ENCODE assay signal across 7 mouse cellular contexts in genomic region chr8:91797626-91798271, GRCm38 (mm10). TPM values are rescaled to one million over a fixed set of nuclear protein-coding genes. Genes with fewer than 3 reads are reported as not detected.
DNase-seq lines count a peak whose midpoint lies in the region; ATAC-seq and TF ChIP-seq lines count a peak whose summit lies in the region.

No protein-coding gene starts in this region.

- H3K4me3 ChIP-seq in ES-E14 (ENCODE audit: insufficient read depth in 1 of 2, low read depth in 1 of 2, low read length in 2 of 2, poor library complexity in 1 of 2, severe bottlenecking in 1 of 2), result peak overlapping the region; percentile 50 to 58
- H3K4me3 ChIP-seq in forebrain, embryonic 10.5 days, result peak overlapping the region; percentile 70
- peak overlapping the region; percentile 53 for H3K4me3 ChIP-seq in limb, embryonic 11.5 days (ENCODE audit: low read depth, low read length)
- peak overlapping the region; percentile 85 for H3K4me3 ChIP-seq in midbrain, embryonic 13.5 days (replicated peaks)

- in situ Hi-C loops in ES-E14 (cut with MboI; ENCODE audit: low sequenced_read_pairs in 2 of 2, unreplicated experiment in 2 of 2), result loop anchor here in 1 of 2 experiments (10.0 kb wide), 1 partner anchor 263 kb away; no protein-coding TSS in a partner anchor

- no peak overlapping the region for H3K27ac ChIP-seq in ES-E14 (ENCODE audit: insufficient read depth, low read depth, low read length, poor library complexity, severe bottlenecking)
- peak overlapping the region; percentile 17 for H3K27ac ChIP-seq in forebrain, embryonic 10.5 days
- H3K27ac ChIP-seq in limb, embryonic 11.5 days (replicated peaks; ENCODE audit: low read depth, low read length), result no peak overlapping the region
- H3K27ac ChIP-seq in midbrain, embryonic 13.5 days, result peak overlapping the region; percentile 98

- no peak for DNase-seq in ES-E14 (ENCODE audit: low read depth, low spot score)
- peak; percentile 78 for DNase-seq in adrenal gland, postnatal 10 days
- peak; percentile 77 for DNase-seq in forebrain, embryonic 10.5 days (ENCODE audit: extremely low spot score, low spot score)
- DNase-seq in heart, postnatal 14 days, result peak; percentile 77 to 81
- peak; percentile 84 for DNase-seq in limb, embryonic 11.5 days (ENCODE audit: low spot score)
- DNase-seq in urinary bladder, postnatal 14 days (ENCODE audit: low spot score), result peak; percentile 47

- H3K27me3 ChIP-seq in forebrain, embryonic 10.5 days (ENCODE audit: poor library complexity, severe bottlenecking), result peaks cover 99% of the 10 kb centered on the region
- H3K27me3 ChIP-seq in limb, embryonic 11.5 days (ENCODE audit: control insufficient read depth, insufficient read depth, low read length), result peaks cover 85% of the 10 kb centered on the region
- peaks cover 36% of the 10 kb centered on the region for H3K27me3 ChIP-seq in midbrain, embryonic 13.5 days

- under 1% methylated on average over 35 of the region's 35 CpGs for WGBS in forebrain, embryonic 10.5 days
- 2% methylated on average over 35 of the region's 35 CpGs for WGBS in limb, embryonic 11.5 days
- under 1% methylated on average over 35 of the region's 35 CpGs for WGBS in midbrain, embryonic 13.5 days

- intact Hi-C loops in heart, postnatal 14 days (cut with DNase I), result loop anchor here (1.0 to 5.0 kb wide), 6 partner anchors 265 to 600 kb away; partner anchors contain the start of gene Aktip

- ATAC-seq in limb, embryonic 11.5 days (ENCODE audit: insufficient number of reproducible peaks, low FRiP score, low TSS enrichment, low read depth), result no peak
- peak; percentile 38; the same call in 1 of the 2 replicates for ATAC-seq in midbrain, embryonic 13.5 days

- H3K9ac ChIP-seq in ES-E14 (ENCODE audit: insufficient read depth, low read depth, low read length, poor library complexity, severe bottlenecking), result peak overlapping the region; percentile 8; the same call in 1 of the 2 replicates
- H3K9ac ChIP-seq in limb, embryonic 11.5 days (ENCODE audit: low read length), result peak overlapping the region; percentile 13; the same call in 1 of the 2 replicates
- H3K9ac ChIP-seq in midbrain, embryonic 13.5 days (replicated peaks), result peak overlapping the region; percentile 98

- H3K4me1 ChIP-seq in ES-E14 (ENCODE audit: control insufficient read depth in 2 of 2, insufficient read depth in 2 of 2, low read length in 2 of 2, poor library complexity in 1 of 2), result peaks cover 0 to 5% of the 10 kb centered on the region in 2 experiments; a peak in 2 of 4 replicates
- peaks cover 70% of the 10 kb centered on the region for H3K4me1 ChIP-seq in forebrain, embryonic 10.5 days
- H3K4me1 ChIP-seq in limb, embryonic 11.5 days (ENCODE audit: control insufficient read depth, insufficient read depth, low read length), result peaks cover 24% of the 10 kb centered on the region
- H3K4me1 ChIP-seq in midbrain, embryonic 13.5 days (replicated peaks), result peaks cover 60% of the 10 kb centered on the region

- H3K36me3 ChIP-seq in ES-E14 (ENCODE audit: control insufficient read depth, insufficient read depth, low read length, poor library complexity, severe bottlenecking), result no peaks in the 10 kb centered on the region
- H3K36me3 ChIP-seq in forebrain, embryonic 10.5 days (replicated peaks), result peaks cover 8% of the 10 kb centered on the region
- no peaks in the 10 kb centered on the region for H3K36me3 ChIP-seq in limb, embryonic 11.5 days (ENCODE audit: control insufficient read depth, insufficient read depth, low read length)
- H3K36me3 ChIP-seq in midbrain, embryonic 13.5 days, result no peaks in the 10 kb centered on the region

- H3K4me2 ChIP-seq in limb, embryonic 11.5 days (ENCODE audit: low read depth, severe bottlenecking), result peak overlapping the region; percentile 48
- peak overlapping the region; percentile 77 for H3K4me2 ChIP-seq in midbrain, embryonic 13.5 days (replicated peaks)

- H3K9me3 ChIP-seq in ES-E14 (ENCODE audit: control insufficient read depth, insufficient read depth, low read depth, low read length), result no peaks in the 10 kb centered on the region
- H3K9me3 ChIP-seq in forebrain, embryonic 10.5 days, result no peaks in the 10 kb centered on the region
- H3K9me3 ChIP-seq in limb, embryonic 11.5 days (ENCODE audit: control insufficient read depth, low read length), result no peaks in the 10 kb centered on the region
- H3K9me3 ChIP-seq in midbrain, embryonic 13.5 days, result no peaks in the 10 kb centered on the region

TF ChIP-seq in ES-E14, 5 proteins besides CTCF, POLR2A, EP300 and RAD21:
- TF ChIP-seq CHD2 (IDR thresholded peaks at IDR 0.05; ENCODE audit: low read depth, low read length), result no peak
- TF ChIP-seq ZNF384 (IDR thresholded peaks at IDR 0.05; ENCODE audit: low read depth, low read length), result no peak
- TF ChIP-seq ZC3H11A (IDR thresholded peaks at IDR 0.05; ENCODE audit: borderline replicate concordance, low read depth, low read length), result 0 out of 2 replicates have a peak, but pooled peaks have one; percentile 48
- no peak for TF ChIP-seq HCFC1 (IDR thresholded peaks at IDR 0.05; ENCODE audit: borderline replicate concordance, insufficient read depth, low read length)
- peak; percentile 52; the same call in 1 of the 2 replicates for TF ChIP-seq MAFK (IDR thresholded peaks at IDR 0.05; ENCODE audit: insufficient read depth, low read depth, low read length)
TF ChIP-seq in ES-E14: peak in this region for 2.

RNA-seq across cellular contexts. Expression of gene Irx3, which starts 4.1 kb away (rescaled TPM):
- 0.42 and 0.98 TPM in 2 replicates for total RNA-seq in ES-E14 (2012; rRNA removed)
- 1 to 10 TPM; 5.7 to 6.3 TPM for total RNA-seq in adrenal gland, postnatal 10 days (2021)
- 11.8 and 12.2 TPM in 2 replicates for polyA plus RNA-seq in forebrain, embryonic 10.5 days (2016; fragmentation: Nextera tagmentation; extraction: Ambion mirVana)
- 10 to 100 TPM; 22.5 to 31.6 TPM for total RNA-seq in heart, postnatal 14 days (2021)
- polyA plus RNA-seq in limb, embryonic 11.5 days (2014; fragmentation: Nextera tagmentation; extraction: Ambion mirVana), result 15.3 and 21.0 TPM in 2 replicates
- 27.5 and 37.4 TPM in 2 replicates for polyA plus RNA-seq in midbrain, embryonic 13.5 days (2015; fragmentation: Nextera tagmentation; extraction: Ambion mirVana)

Comparison
In these comparisons a context has a peak if more than half of its experiments do, and no peak if none do; other contexts are left out.
1. H3K27ac ChIP-seq: peak in forebrain, embryonic 10.5 days (single experiment) and midbrain, embryonic 13.5 days (single experiment); none in ES-E14 (single experiment) and limb, embryonic 11.5 days (single experiment).
2. H3K9ac ChIP-seq: peak in every context shown above with its lines; median percentile 98 in midbrain, embryonic 13.5 days; 13 in limb, embryonic 11.5 days; 8 in ES-E14.
3. Peak in every context shown above with its lines, with median percentiles within 50 percentile points of each other: H3K4me3 ChIP-seq.